Mouse (Mus musculus) CH12.LX (cell line): ENCODE measurements around the gene Abtb2. TPM values are rescaled to one million over a fixed set of nuclear protein-coding genes. Genes with fewer than 3 reads are reported as not detected.

ENCODE experiments used
- DNase-seq: peaks from one replicate; pipeline ENCODE4 v3.0.0-alpha.2; 2013; ENCODE audit errors: extremely low read depth
- H3K27ac ChIP-seq: 2 replicates; pipeline ENCODE4 v1.5.1; 2012; ENCODE audit warnings: low read depth, mild to moderate bottlenecking, control low read depth, moderate library complexity; ENCODE audit not compliant: insufficient read depth
- H3K27me3 ChIP-seq: replicated peaks from 2 replicates; pipeline ENCODE3; 2012; ENCODE audit warnings: inconsistent platforms
- H3K36me3 ChIP-seq, 2 experiments: replicated peaks in 1 of 2; 2 replicates each; pipeline versions ENCODE3 to v1.6.1; 2012; ENCODE audit warnings: inconsistent platforms in 1 of 2, low read length in 1 of 2, mild to moderate bottlenecking in 1 of 2, mixed read lengths in 1 of 2, moderate library complexity in 1 of 2; ENCODE audit not compliant: control insufficient read depth in 1 of 2, insufficient read depth in 1 of 2
- H3K4me1 ChIP-seq, 2 experiments: 2 replicates each; pipeline ENCODE4 v1.6.1; 2012; ENCODE audit warnings: inconsistent platforms in 1 of 2, moderate library complexity in 1 of 2; ENCODE audit not compliant: insufficient read depth in 2 of 2, control insufficient read depth in 1 of 2
- H3K4me2 ChIP-seq: 2 replicates; pipeline ENCODE4 v1.6.1; 2012; ENCODE audit warnings: low read depth, mild to moderate bottlenecking, control low read depth; ENCODE audit not compliant: poor library complexity, insufficient read depth, severe bottlenecking
- H3K4me3 ChIP-seq, 3 experiments: fragments of 150-350 bp in 1 of 3; sonication (generic) in 1 of 3; replicated peaks in 1 of 3; 2 replicates each; pipeline versions ENCODE3 to v1.5.1; 2011 to 2012; ENCODE audit warnings: low read depth in 2 of 3, low read length in 2 of 3, mild to moderate bottlenecking in 2 of 3, moderate library complexity in 2 of 3, control low read depth in 1 of 3, improper control_type of control experiment in 1 of 3, inconsistent platforms in 1 of 3, mixed read lengths in 1 of 3; ENCODE audit not compliant: poor library complexity in 1 of 3
- H3K79me2 ChIP-seq: replicated peaks from 2 replicates; pipeline ENCODE4 v1.6.1; 2012; ENCODE audit warnings: mild to moderate bottlenecking, moderate library complexity; ENCODE audit not compliant: control insufficient read depth, poor library complexity, insufficient read depth, severe bottlenecking; ENCODE audit errors: extremely low read depth
- H3K9ac ChIP-seq: 2 replicates; pipeline ENCODE4 v1.6.1; 2012; ENCODE audit warnings: low read depth, mild to moderate bottlenecking, control low read depth, moderate library complexity; ENCODE audit not compliant: insufficient read depth
- H3K9me3 ChIP-seq: replicated peaks from 2 replicates; pipeline ENCODE3; 2012; ENCODE audit warnings: low read length, inconsistent platforms, mixed read lengths
- CHD1 ChIP-seq: IDR thresholded peaks from 2 replicates; pipeline ENCODE4 v1.6.1; 2012; ENCODE audit warnings: low read depth, low read length, improper control_type of control experiment, inconsistent platforms
- CHD2 ChIP-seq: IDR thresholded peaks from 2 replicates; pipeline ENCODE4 v1.6.1; 2011; ENCODE audit warnings: low read length, improper control_type of control experiment
- CTCF ChIP-seq, 2 experiments: IDR thresholded peaks in 1 of 2; conservative IDR thresholded peaks in 1 of 2; 2 replicates each; pipeline ENCODE4 v1.5.1; 2011 to 2012; ENCODE audit warnings: low read depth in 2 of 2, low read length in 2 of 2, improper control_type of control experiment in 1 of 2, inconsistent platforms in 1 of 2, mild to moderate bottlenecking in 1 of 2, moderate library complexity in 1 of 2
- EP300 ChIP-seq: IDR thresholded peaks from 2 replicates; pipeline ENCODE4 v1.6.1; 2011; ENCODE audit warnings: low read length, improper control_type of control experiment
- ETS1 ChIP-seq: conservative IDR thresholded peaks from 2 replicates; pipeline ENCODE4 v1.6.1; 2012; ENCODE audit warnings: low read depth, mild to moderate bottlenecking, inconsistent platforms, low read length, improper control_type of control experiment, moderate library complexity
- HCFC1 ChIP-seq: IDR thresholded peaks from 2 replicates; pipeline ENCODE4 v1.6.1; 2012; ENCODE audit warnings: low read depth, mild to moderate bottlenecking, inconsistent platforms, low read length, improper control_type of control experiment
- JUND ChIP-seq: conservative IDR thresholded peaks from 2 replicates; pipeline ENCODE4 v1.6.1; 2011; ENCODE audit warnings: low read depth, low read length, improper control_type of control experiment
- MAFK ChIP-seq: IDR thresholded peaks from 2 replicates; pipeline ENCODE4 v1.6.1; 2011; ENCODE audit warnings: low read length, improper control_type of control experiment; ENCODE audit not compliant: insufficient replicate concordance
- MAX ChIP-seq: IDR thresholded peaks from 2 replicates; pipeline ENCODE4 v1.6.1; 2011; ENCODE audit warnings: low read length, improper control_type of control experiment
- MEF2A ChIP-seq: IDR thresholded peaks from 2 replicates; pipeline ENCODE4 v1.6.1; 2014; ENCODE audit warnings: low read depth, mild to moderate bottlenecking, inconsistent platforms, low read length, improper control_type of control experiment, borderline replicate concordance
- NELFE ChIP-seq: IDR thresholded peaks from 2 replicates; pipeline ENCODE4 v1.6.1; 2011; ENCODE audit warnings: low read depth, low read length, improper control_type of control experiment
- NRF1 ChIP-seq: IDR thresholded peaks from 2 replicates; pipeline ENCODE4 v1.6.1; 2014; ENCODE audit warnings: low read depth, mild to moderate bottlenecking, inconsistent platforms, low read length, improper control_type of control experiment, moderate library complexity
- SIN3A ChIP-seq: IDR thresholded peaks from 2 replicates; pipeline ENCODE4 v1.6.1; 2012; ENCODE audit warnings: low read length, improper control_type of control experiment, inconsistent platforms
- TBP ChIP-seq: conservative IDR thresholded peaks from 2 replicates; pipeline ENCODE4 v1.6.1; 2011; ENCODE audit warnings: low read depth, low read length, improper control_type of control experiment
- USF1 ChIP-seq: IDR thresholded peaks from 2 replicates; pipeline ENCODE4 v1.6.1; 2014; ENCODE audit warnings: low read depth, mild to moderate bottlenecking, inconsistent platforms, low read length, improper control_type of control experiment
- ZC3H11A ChIP-seq: IDR thresholded peaks from 2 replicates; pipeline ENCODE4 v1.6.1; 2012; ENCODE audit warnings: low read depth, mild to moderate bottlenecking, inconsistent platforms, low read length, improper control_type of control experiment
- ZKSCAN1 ChIP-seq: IDR thresholded peaks from 2 replicates; pipeline ENCODE4 v1.6.1; 2012; ENCODE audit warnings: low read depth, inconsistent platforms, low read length, improper control_type of control experiment, borderline replicate concordance
- ZMIZ1 ChIP-seq: IDR thresholded peaks from 2 replicates; pipeline ENCODE4 v1.6.1; 2012; ENCODE audit warnings: low read depth, mild to moderate bottlenecking, inconsistent platforms, low read length, improper control_type of control experiment
- dilution Hi-C: fragments of 300-500 bp; cut with MboI; formaldehyde crosslinking; loops from 2 replicates; pipeline ENCODE4 v1.14.3; 2020; ENCODE audit warnings: low sequenced_read_pairs; ENCODE audit not compliant: extremely low pct_unique_long_range_greater_than_20kb, extremely low pct_ligation_motif_present
- in situ Hi-C: fragments of 300-500 bp; cut with MboI; formaldehyde crosslinking; loops from 3 replicates; pipeline ENCODE4 v1.14.3; 2019; ENCODE audit warnings: low sequenced_read_pairs, low pct_ligation_motif_present, low pct_unique_long_range_greater_than_20kb, mixed read lengths
- polyA plus RNA-seq: library from polyadenylated mRNA; unstranded; fragments of >175 nt; gene quantifications from 2 replicates; pipeline ENCODE4 v1.2.1, GENCODE M21; 2012; ENCODE audit warnings: low read depth; ENCODE audit not compliant: insufficient read length
- total RNA-seq, 2 experiments: library from RNA; depleted of rRNA; stranded (reverse); fragments of 300-350 nt in 1 of 2; fragments of >200 nt in 1 of 2; gene quantifications; 2 replicates each; pipeline ENCODE4 v1.2.3; 2012 to 2014

The Abtb2 gene
- total and polyA plus RNA-seq, 3 experiments, result 2.9 to 7.7 (median 3.8) TPM

- no peak overlapping the region for H3K27ac ChIP-seq
- no peaks in the 10 kb centered on the region for H3K79me2 ChIP-seq
- no peak overlapping the region for H3K9ac ChIP-seq
- dilution Hi-C loops, result no loop called here
- no peaks in the 10 kb centered on the region for H3K9me3 ChIP-seq
- H3K36me3 ChIP-seq, result no peaks in the 10 kb centered on the region
- DNase-seq, result no peak
- in situ Hi-C loops, result no loop called here
- H3K4me1 ChIP-seq, result peaks cover 32 to 77% of the 10 kb centered on the region in 2 experiments
- H3K4me3 ChIP-seq, result no peak overlapping the region
- TF ChIP-seq NRF1 (no peak), CHD1 (no peak), CHD2 (no peak), MEF2A (no peak), CTCF (conservative IDR thresholded peaks at IDR 0.05 in 1 of 2, IDR thresholded peaks at IDR 0.05 in 1 of 2; ENCODE audit: low read depth in 2 of 2, low read length in 2 of 2) (no peak), MAX (no peak), HCFC1 (no peak), EP300 (no peak), ZKSCAN1 (no peak), MAFK (no peak), ZC3H11A (no peak), SIN3A (no peak), ETS1 (no peak), JUND (no peak)
- no peaks in the 10 kb centered on the region for H3K27me3 ChIP-seq
- no peak overlapping the region; the same call in 1 of the 2 replicates for H3K4me2 ChIP-seq
Observed at GRCm38 (mm10) chr2:103675391-103675790, 109.3 kb downstream of the Abtb2 start.

- dilution Hi-C loops, result no loop called here
- no peak overlapping the region for H3K4me2 ChIP-seq
- no peaks in the 10 kb centered on the region for H3K36me3 ChIP-seq
- no peak for TF ChIP-seq CTCF (conservative IDR thresholded peaks at IDR 0.05 in 1 of 2, IDR thresholded peaks at IDR 0.05 in 1 of 2; ENCODE audit: low read depth in 2 of 2, low read length in 2 of 2)
- TF ChIP-seq MEF2A, result no peak
- TF ChIP-seq NELFE, result no peak
- no peak for TF ChIP-seq CHD1
- no peak for TF ChIP-seq TBP
- TF ChIP-seq ZMIZ1, result no peak
- no peak for TF ChIP-seq USF1
- H3K4me1 ChIP-seq, result peaks cover 36 to 88% of the 10 kb centered on the region in 2 experiments
- H3K4me3 ChIP-seq, result no peak overlapping the region
- no peak overlapping the region for H3K27ac ChIP-seq
- H3K27me3 ChIP-seq, result no peaks in the 10 kb centered on the region
- H3K9ac ChIP-seq, result no peak overlapping the region
- in situ Hi-C loops, result no loop called here
- H3K79me2 ChIP-seq, result no peaks in the 10 kb centered on the region
- no peaks in the 10 kb centered on the region for H3K9me3 ChIP-seq
- DNase-seq, result no peak
Observed at GRCm38 (mm10) chr2:103676808-103677207, 110.7 kb downstream of the Abtb2 start.
